Mouse (Mus musculus) ES-Bruce4 (cell line): Measurements from ENCODE around the gene Mettl16.

Source experiments
- EP300 ChIP-seq: IDR thresholded peaks from 2 replicates; pipeline ENCODE4 v1.6.1; 2011; ENCODE audit warnings: low read depth, low read length; ENCODE audit not compliant: insufficient read depth
- POLR2A ChIP-seq: IDR thresholded peaks from one replicate; pipeline ENCODE4 v1.8.1; 2011; ENCODE audit warnings: low read length; ENCODE audit not compliant: insufficient read depth

GRCm38 (mm10) chr11:74815795-74816194 lies 45.2 kb downstream of the Mettl16 start:
- TF ChIP-seq EP300, result no peak
- no peak for TF ChIP-seq POLR2A
